Mouse (Mus musculus): ENCODE results near the gene Abca13. TPM values are rescaled to one million over a fixed set of nuclear protein-coding genes. Genes with fewer than 3 reads are reported as not detected.
"Not testable (repeated sequence)": the region's sequence is repeated elsewhere in the genome, so short reads cannot be mapped to it uniquely, and the experiment has no call there.

Abca13 gene
- polyA plus RNA-seq, 1 experiment = not detected

- Histone ChIP-seq H3K9me3 (replicated peaks; ENCODE audit: control insufficient read depth, insufficient read depth, low read length, poor library complexity, severe bottlenecking) (no peaks in the 10 kb centered on the region), H3K4me1 (ENCODE audit: control insufficient read depth, insufficient read depth, low read length) (no peaks in the 10 kb centered on the region), H3K36me3 (ENCODE audit: control insufficient read depth, insufficient read depth, low read length, poor library complexity, severe bottlenecking) (no peaks in the 10 kb centered on the region), H3K27ac (ENCODE audit: insufficient read depth, low read length) (no peak overlapping the region), H3K4me3 (ENCODE audit: low read depth, low read length) (no peak overlapping the region), H3K27me3 (ENCODE audit: control insufficient read depth, insufficient read depth, low read length, poor library complexity, severe bottlenecking) (no peaks in the 10 kb centered on the region; the same call in 1 of the 2 replicates), H3K9ac (ENCODE audit: low read depth, poor library complexity, severe bottlenecking) (no peak overlapping the region)
- no peak for TF ChIP-seq POLR2A (IDR thresholded peaks at IDR 0.05; ENCODE audit: insufficient read depth, low read length)
- no peak for TF ChIP-seq CTCF (IDR thresholded peaks at IDR 0.05; ENCODE audit: low read depth, low read length)
- no peak for TF ChIP-seq EP300 (IDR thresholded peaks at IDR 0.05; ENCODE audit: insufficient read depth, low read depth, low read length)
Measured at GRCm38 (mm10) chr11:9226399-9226798, 34.7 kb downstream of the Abca13 start.

GRCm38 (mm10) chr11:9249627-9250026, 57.9 kb downstream of the Abca13 start:
- not testable (repeated sequence) for H3K9me3 ChIP-seq (replicated peaks; ENCODE audit: control insufficient read depth, insufficient read depth, low read length, poor library complexity, severe bottlenecking); H3K4me3 ChIP-seq (ENCODE audit: low read depth, low read length); H3K9ac ChIP-seq (ENCODE audit: low read depth, poor library complexity, severe bottlenecking); H3K4me1 ChIP-seq (ENCODE audit: control insufficient read depth, insufficient read depth, low read length); H3K36me3 ChIP-seq (ENCODE audit: control insufficient read depth, insufficient read depth, low read length, poor library complexity, severe bottlenecking); H3K27ac ChIP-seq (ENCODE audit: insufficient read depth, low read length); H3K27me3 ChIP-seq (ENCODE audit: control insufficient read depth, insufficient read depth, low read length, poor library complexity, severe bottlenecking)
- TF ChIP-seq CTCF (IDR thresholded peaks at IDR 0.05; ENCODE audit: low read depth, low read length) = peak; percentile 58

DNA sequence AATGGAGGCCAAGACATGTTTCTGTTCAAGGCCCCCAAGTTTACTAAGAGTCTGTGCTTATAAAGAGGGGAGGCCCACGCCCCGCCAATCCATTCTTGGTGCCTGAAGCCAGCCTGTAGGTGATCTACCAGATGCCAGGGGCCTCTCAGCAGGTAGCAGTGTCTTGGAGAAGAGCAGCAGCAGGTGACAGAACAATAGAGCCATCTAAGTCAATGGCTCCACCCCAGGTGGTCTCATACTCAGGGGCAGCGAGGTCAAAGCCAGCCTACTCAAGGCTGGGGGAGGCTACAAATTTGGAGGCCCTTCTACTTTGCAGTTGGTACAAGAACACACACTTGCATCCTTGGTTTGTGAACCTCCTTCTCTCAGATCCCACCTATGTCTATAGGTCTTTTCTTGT, 71.3 kb downstream of the Abca13 start:
- H3K9ac ChIP-seq (ENCODE audit: low read depth, poor library complexity, severe bottlenecking); H3K4me3 ChIP-seq (ENCODE audit: low read depth, low read length); H3K36me3 ChIP-seq (ENCODE audit: control insufficient read depth, insufficient read depth, low read length, poor library complexity, severe bottlenecking); H3K27me3 ChIP-seq (ENCODE audit: control insufficient read depth, insufficient read depth, low read length, poor library complexity, severe bottlenecking); H3K4me1 ChIP-seq (ENCODE audit: control insufficient read depth, insufficient read depth, low read length); H3K27ac ChIP-seq (ENCODE audit: insufficient read depth, low read length): not testable (repeated sequence)
- peak; percentile 73 for TF ChIP-seq EP300 (IDR thresholded peaks at IDR 0.05; ENCODE audit: insufficient read depth, low read depth, low read length)
- peaks cover 11% of the 10 kb centered on the region for H3K9me3 ChIP-seq (replicated peaks; ENCODE audit: control insufficient read depth, insufficient read depth, low read length, poor library complexity, severe bottlenecking)

- TF ChIP-seq CTCF (IDR thresholded peaks at IDR 0.05; ENCODE audit: low read depth, low read length) (no peak), EP300 (IDR thresholded peaks at IDR 0.05; ENCODE audit: insufficient read depth, low read depth, low read length) (no peak), POLR2A (IDR thresholded peaks at IDR 0.05; ENCODE audit: insufficient read depth, low read length) (no peak)
- H3K4me1 ChIP-seq (ENCODE audit: control insufficient read depth, insufficient read depth, low read length) = no peaks in the 10 kb centered on the region
- H3K9me3 ChIP-seq (replicated peaks; ENCODE audit: control insufficient read depth, insufficient read depth, low read length, poor library complexity, severe bottlenecking) = peaks cover 7% of the 10 kb centered on the region
- H3K9ac ChIP-seq (ENCODE audit: low read depth, poor library complexity, severe bottlenecking) = no peak overlapping the region
- no peak overlapping the region for H3K4me3 ChIP-seq (ENCODE audit: low read depth, low read length)
- H3K36me3 ChIP-seq (ENCODE audit: control insufficient read depth, insufficient read depth, low read length, poor library complexity, severe bottlenecking) = no peaks in the 10 kb centered on the region
- H3K27me3 ChIP-seq (ENCODE audit: control insufficient read depth, insufficient read depth, low read length, poor library complexity, severe bottlenecking) = no peaks in the 10 kb centered on the region; the same call in 1 of the 2 replicates
- no peak overlapping the region for H3K27ac ChIP-seq (ENCODE audit: insufficient read depth, low read length)
Measured at GRCm38 (mm10) chr11:9269090-9269489, 77.3 kb downstream of the Abca13 start.

DNA sequence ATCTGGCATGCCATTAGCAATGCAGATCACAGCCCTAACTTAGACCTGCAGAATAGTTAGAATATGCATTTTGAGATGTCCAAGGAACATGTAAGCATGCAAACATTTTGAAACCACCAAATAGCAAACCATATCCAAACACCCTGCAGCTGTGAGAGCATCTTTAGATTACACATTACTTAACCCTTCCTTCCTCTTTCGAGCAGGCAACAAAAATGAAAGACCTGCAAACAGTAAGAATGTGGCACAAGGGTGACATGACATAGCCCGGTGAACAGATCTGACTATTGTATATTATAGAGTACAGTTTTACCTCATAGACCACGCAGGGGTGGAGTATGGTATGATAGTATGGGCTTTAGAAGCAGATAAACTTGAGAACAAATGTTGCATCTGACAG, 93.5 kb downstream of the Abca13 start:
- no peak overlapping the region for H3K9ac ChIP-seq (ENCODE audit: low read depth, poor library complexity, severe bottlenecking)
- no peak overlapping the region for H3K4me3 ChIP-seq (ENCODE audit: low read depth, low read length)
- TF ChIP-seq EP300 (IDR thresholded peaks at IDR 0.05; ENCODE audit: insufficient read depth, low read depth, low read length) (no peak), CTCF (IDR thresholded peaks at IDR 0.05; ENCODE audit: low read depth, low read length) (no peak), POLR2A (IDR thresholded peaks at IDR 0.05; ENCODE audit: insufficient read depth, low read length) (no peak)
- no peaks in the 10 kb centered on the region for H3K9me3 ChIP-seq (replicated peaks; ENCODE audit: control insufficient read depth, insufficient read depth, low read length, poor library complexity, severe bottlenecking)
- H3K36me3 ChIP-seq (ENCODE audit: control insufficient read depth, insufficient read depth, low read length, poor library complexity, severe bottlenecking) = no peaks in the 10 kb centered on the region
- H3K27ac ChIP-seq (ENCODE audit: insufficient read depth, low read length) = no peak overlapping the region
- H3K4me1 ChIP-seq (ENCODE audit: control insufficient read depth, insufficient read depth, low read length) = no peaks in the 10 kb centered on the region
- H3K27me3 ChIP-seq (ENCODE audit: control insufficient read depth, insufficient read depth, low read length, poor library complexity, severe bottlenecking) = no peaks in the 10 kb centered on the region

GRCm38 (mm10) chr11:9285759-9286158, 94.0 kb downstream of the Abca13 start:
- Histone ChIP-seq H3K27ac (ENCODE audit: insufficient read depth, low read length) (no peak overlapping the region), H3K4me1 (ENCODE audit: control insufficient read depth, insufficient read depth, low read length) (no peaks in the 10 kb centered on the region), H3K27me3 (ENCODE audit: control insufficient read depth, insufficient read depth, low read length, poor library complexity, severe bottlenecking) (no peaks in the 10 kb centered on the region), H3K4me3 (ENCODE audit: low read depth, low read length) (no peak overlapping the region), H3K36me3 (ENCODE audit: control insufficient read depth, insufficient read depth, low read length, poor library complexity, severe bottlenecking) (no peaks in the 10 kb centered on the region), H3K9me3 (replicated peaks; ENCODE audit: control insufficient read depth, insufficient read depth, low read length, poor library complexity, severe bottlenecking) (no peaks in the 10 kb centered on the region), H3K9ac (ENCODE audit: low read depth, poor library complexity, severe bottlenecking) (no peak overlapping the region)
- TF ChIP-seq CTCF (IDR thresholded peaks at IDR 0.05; ENCODE audit: low read depth, low read length) (no peak), EP300 (IDR thresholded peaks at IDR 0.05; ENCODE audit: insufficient read depth, low read depth, low read length) (no peak), POLR2A (IDR thresholded peaks at IDR 0.05; ENCODE audit: insufficient read depth, low read length) (no peak)
